Mouse (Mus musculus) small intestine, adult 2 months (tissue): Measurements from ENCODE around the gene Gm20219.

Experiments
- CTCF ChIP-seq: fragments of 200-500 bp; IDR thresholded peaks from 2 replicates; pipeline ENCODE4 v1.5.1; 2012; ENCODE audit warnings: low read depth, mild to moderate bottlenecking, control low read depth, inconsistent platforms, low read length, moderate library complexity, mixed read lengths; ENCODE audit not compliant: insufficient replicate concordance, insufficient read length; ENCODE audit errors: extremely low read depth
- POLR2A ChIP-seq: fragments of 200-500 bp; IDR thresholded peaks from 2 replicates; pipeline ENCODE4 v1.6.1; 2012; ENCODE audit warnings: low read depth, mild to moderate bottlenecking, control low read depth, inconsistent platforms, low read length, moderate library complexity

GRCm38 (mm10) chr17:56561866-56562265 lies 7.7 kb upstream of the Gm20219 start:
- TF ChIP-seq CTCF (no peak), POLR2A (no peak)
